In the genomic region with DNA sequence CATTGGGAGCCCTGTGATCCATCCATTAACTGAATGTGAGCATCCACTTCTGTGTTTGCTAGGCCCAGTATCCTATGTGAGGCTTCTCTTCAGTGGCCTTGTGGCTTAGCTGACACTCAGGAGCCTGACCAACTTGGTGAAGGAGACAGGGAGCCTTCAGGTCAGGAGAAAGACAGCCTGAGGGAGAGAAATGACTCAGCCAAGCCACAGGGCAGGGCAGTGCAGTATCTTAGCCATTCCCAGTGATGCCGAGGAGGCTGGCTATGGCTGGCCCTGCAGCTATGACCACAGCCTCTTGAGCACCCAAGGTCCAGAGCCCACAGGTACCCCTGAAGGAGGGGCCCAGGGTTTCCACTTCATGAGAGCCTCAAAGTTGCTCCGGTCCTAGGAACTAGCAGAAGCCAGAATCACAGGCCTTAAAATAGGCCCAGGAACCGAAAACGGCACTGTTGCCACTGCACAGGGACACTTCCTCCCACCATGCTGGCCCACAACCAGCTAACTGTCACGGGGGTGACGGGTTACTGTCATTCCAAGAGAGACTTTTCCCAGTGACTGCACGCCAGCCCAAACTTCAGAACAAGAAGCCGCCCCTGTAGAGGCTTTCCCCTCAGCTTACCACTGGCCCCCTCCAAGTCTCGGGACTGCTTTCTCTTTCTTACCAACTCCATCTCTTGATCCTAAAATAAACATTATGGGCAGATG, we compare ENCODE assay signal across 18 mouse cellular contexts. TPM values are rescaled to one million over a fixed set of nuclear protein-coding genes. Genes with fewer than 3 reads are reported as not detected.
DNase-seq lines count a peak whose midpoint lies in the region; ATAC-seq lines count a peak whose summit lies in the region.
"Had no signal": no experiment of that assay in that cellular context is flagged by ENCODE, and none has a peak within 500 bp of the region (broad histone marks: within the 10 kb centered on the region; RNA-seq: fewer than 3 reads in every experiment).

No protein-coding gene starts in this region.

- H3K4me1 ChIP-seq in brown adipose tissue, adult 24 weeks (ENCODE audit: control insufficient read depth, insufficient read depth, insufficient read length, low read length) = peaks cover 10% of the 10 kb centered on the region
- H3K4me1 ChIP-seq in megakaryocyte, embryonic 14.5 days = peaks cover 37% of the 10 kb centered on the region

- H3K27me3 ChIP-seq in megakaryocyte, embryonic 14.5 days (replicated peaks) = peaks cover 77% of the 10 kb centered on the region
- H3K27me3 ChIP-seq: kidney, embryonic 15.5 days had no signal

- no peak overlapping the region for H3K4me3 ChIP-seq in brown adipose tissue, adult 24 weeks (ENCODE audit: insufficient read depth, low read depth, low read length)
- peak overlapping the region; percentile 72 for H3K4me3 ChIP-seq in megakaryocyte, embryonic 14.5 days (replicated peaks)
- H3K4me3 ChIP-seq: heart, embryonic 15.5 days; kidney, embryonic 15.5 days had no signal

- intact Hi-C loops in heart, postnatal 25 days (cut with DNase I) = no loop called here

- no peaks in the 10 kb centered on the region for H3K9me3 ChIP-seq in megakaryocyte, embryonic 14.5 days
- H3K9me3 ChIP-seq: heart, embryonic 15.5 days; kidney, embryonic 15.5 days had no signal

- no peak for ATAC-seq in activated CD4-positive, CD25-positive, alpha-beta regulatory T cell, adult 4 months
- ATAC-seq: CD4-positive, CD25-positive, alpha-beta regulatory T cell, adult 4 months; hindbrain, embryonic 16.5 days had no signal

- peak overlapping the region; percentile 45; the same call in 1 of the 2 replicates for H3K27ac ChIP-seq in brown adipose tissue, adult 24 weeks (replicated peaks; ENCODE audit: low read depth, low read length)
- H3K27ac ChIP-seq: heart, embryonic 15.5 days; kidney, embryonic 15.5 days; stomach, postnatal 0 days had no signal

- no peaks in the 10 kb centered on the region for H3K36me3 ChIP-seq in megakaryocyte, embryonic 14.5 days (replicated peaks; ENCODE audit: low read length)
- H3K36me3 ChIP-seq: heart, embryonic 15.5 days; kidney, embryonic 15.5 days had no signal

- DNase-seq in heart, adult 8-10 months (ENCODE audit: low spot score) = peak; percentile 45
- DNase-seq in heart, postnatal 25 days (ENCODE audit: low spot score) = no peak
- peak; percentile 53 for DNase-seq in right cerebral cortex, adult 18-20 months
- no peak for DNase-seq in right cerebral cortex, postnatal 14 days
- DNase-seq in adipocyte (ENCODE audit: low spot score) = no peak
- DNase-seq: adrenal gland, adult 8-10 months had no signal

RNA-seq across cellular contexts. Expression of a gene that starts 6.6 kb away (rescaled TPM):
- 10 to 100 TPM; 30.5 to 36.5 (median 33.8) TPM for total RNA-seq in heart, adult 8-10 months (2022)
- 10 to 100 TPM; 20.5 to 21.3 TPM for total RNA-seq in heart, postnatal 25 days (2021)
- 13.6 and 16.3 TPM in 2 replicates for polyA plus RNA-seq in brown adipose tissue, adult 24 weeks (2012; ENCODE audit: insufficient read depth, insufficient read length, missing spikeins)
- polyA plus RNA-seq in megakaryocyte, embryonic 14.5 days (2012; ENCODE audit: insufficient read depth, low replicate concordance) = 17.6 and 21.8 TPM in 2 replicates
- polyA plus RNA-seq in activated CD4-positive, CD25-positive, alpha-beta regulatory T cell, adult 4 months (2017; shearing (Covaris generic)) = 1 to 10 TPM; 1.2 TPM

RNA-seq across cellular contexts. Expression of a gene that starts 35.2 kb away (rescaled TPM):
- total RNA-seq in heart, adult 8-10 months (2022) = not detected
- total RNA-seq in heart, postnatal 25 days (2021) = not detected
- not detected in 2 replicates for polyA plus RNA-seq in brown adipose tissue, adult 24 weeks (2012; ENCODE audit: insufficient read depth, insufficient read length, missing spikeins)
- polyA plus RNA-seq in megakaryocyte, embryonic 14.5 days (2012; ENCODE audit: insufficient read depth, low replicate concordance) = not detected in 2 replicates
- not detected for polyA plus RNA-seq in activated CD4-positive, CD25-positive, alpha-beta regulatory T cell, adult 4 months (2017; shearing (Covaris generic))
- total RNA-seq: adrenal gland, adult 8-10 months; layer of hippocampus, postnatal 14 days; monocyte, adult 5-6 weeks; neutrophil, adult 5-6 weeks had no signal
- polyA plus RNA-seq: CD4-positive, CD25-positive, alpha-beta regulatory T cell, adult 4 months; limb, embryonic 11.5 days had no signal

RNA-seq across cellular contexts. Expression of a gene that starts 47.0 kb away (rescaled TPM):
- 1 to 10 TPM; 6.1 to 7.7 (median 6.9) TPM for total RNA-seq in heart, adult 8-10 months (2022)
- 1 to 10 TPM; 5.8 to 6.4 TPM for total RNA-seq in heart, postnatal 25 days (2021)
- 6.0 and 7.3 TPM in 2 replicates for polyA plus RNA-seq in brown adipose tissue, adult 24 weeks (2012; ENCODE audit: insufficient read depth, insufficient read length, missing spikeins)
- 0.97 TPM in 1 of 2 replicates, not detected in the other for polyA plus RNA-seq in megakaryocyte, embryonic 14.5 days (2012; ENCODE audit: insufficient read depth, low replicate concordance)
- polyA plus RNA-seq in activated CD4-positive, CD25-positive, alpha-beta regulatory T cell, adult 4 months (2017; shearing (Covaris generic)) = 10 to 100 TPM; 33.0 to 39.2 TPM

RNA-seq across cellular contexts. Expression of a gene that starts 58.5 kb away (rescaled TPM):
- total RNA-seq in heart, adult 8-10 months (2022) = 10 to 100 TPM; 14.8 to 16.6 (median 15.9) TPM
- 10 to 100 TPM; 14.6 to 17.5 TPM for total RNA-seq in heart, postnatal 25 days (2021)
- polyA plus RNA-seq in brown adipose tissue, adult 24 weeks (2012; ENCODE audit: insufficient read depth, insufficient read length, missing spikeins) = 9.8 and 11.6 TPM in 2 replicates
- 4.6 and 10.5 TPM in 2 replicates for polyA plus RNA-seq in megakaryocyte, embryonic 14.5 days (2012; ENCODE audit: insufficient read depth, low replicate concordance)
- polyA plus RNA-seq in activated CD4-positive, CD25-positive, alpha-beta regulatory T cell, adult 4 months (2017; shearing (Covaris generic)) = 10 to 100 TPM; 22.9 to 24.2 TPM

Comparison
In these comparisons a context has a peak if more than half of its experiments do, and no peak if none do; other contexts are left out.
1. DNase-seq: peak in heart, adult 8-10 months (single experiment) and right cerebral cortex, adult 18-20 months (single experiment); none in heart, postnatal 25 days (single experiment), right cerebral cortex, postnatal 14 days (single experiment) and adipocyte (single experiment).